Mouse (Mus musculus) adipocyte (in vitro differentiated cells): Measurements from ENCODE around the gene 2410131K14Rik.

Experiments
- DNase-seq: peaks from one replicate; pipeline ENCODE4 v3.0.0-alpha.2; 2016; ENCODE audit warnings: low spot score

Gene 2410131K14Rik

DNA sequence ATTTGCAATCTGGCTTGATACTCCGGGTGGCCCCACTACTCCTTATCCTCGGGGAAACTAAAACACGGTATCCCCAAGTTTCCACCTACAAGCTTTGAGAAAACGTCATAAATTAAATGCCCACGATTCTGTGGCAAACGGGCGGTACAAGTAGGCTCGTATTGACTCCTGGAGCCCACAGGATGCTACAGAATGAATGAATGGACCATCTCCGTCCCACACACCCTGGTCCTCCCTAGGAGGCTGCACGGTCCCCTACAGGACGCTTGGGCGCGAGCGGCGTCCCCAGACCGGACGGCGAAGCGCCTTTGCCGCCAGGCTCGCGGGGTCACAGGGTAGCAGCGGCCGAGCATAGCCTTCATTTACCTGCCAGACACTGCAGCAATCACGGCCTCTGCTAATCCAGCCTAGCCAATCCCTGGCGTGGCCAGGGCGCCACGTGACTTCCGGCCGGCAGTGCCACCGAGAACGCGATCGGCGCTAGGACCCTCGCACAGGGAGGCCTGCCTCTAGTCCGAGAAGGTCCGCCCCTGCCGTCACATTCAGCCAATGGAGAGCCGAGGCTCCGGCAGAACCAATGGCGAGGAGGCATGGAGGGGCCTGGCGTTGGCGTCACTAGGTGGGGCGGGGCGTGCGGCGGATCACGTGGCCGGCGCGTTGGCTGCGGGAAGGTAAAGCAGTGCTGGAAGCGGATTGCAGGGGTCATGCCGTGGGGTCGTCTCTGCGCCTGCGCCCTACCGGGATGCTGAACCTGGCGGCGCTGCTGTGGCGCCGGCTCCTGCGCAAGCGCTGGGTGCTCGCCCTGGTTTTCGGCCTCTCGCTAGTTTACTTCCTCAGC is at the start of gene 2410131K14Rik, which contains the start of gene Rnft2:
Gene 2410131K14Rik (plus strand): TSS at position 622 of the 838 bp plus-strand sequence.
Gene Rnft2 (minus strand): TSS at position 511 of the 838 bp plus-strand sequence.
- DNase-seq = peak; percentile 99

DNA sequence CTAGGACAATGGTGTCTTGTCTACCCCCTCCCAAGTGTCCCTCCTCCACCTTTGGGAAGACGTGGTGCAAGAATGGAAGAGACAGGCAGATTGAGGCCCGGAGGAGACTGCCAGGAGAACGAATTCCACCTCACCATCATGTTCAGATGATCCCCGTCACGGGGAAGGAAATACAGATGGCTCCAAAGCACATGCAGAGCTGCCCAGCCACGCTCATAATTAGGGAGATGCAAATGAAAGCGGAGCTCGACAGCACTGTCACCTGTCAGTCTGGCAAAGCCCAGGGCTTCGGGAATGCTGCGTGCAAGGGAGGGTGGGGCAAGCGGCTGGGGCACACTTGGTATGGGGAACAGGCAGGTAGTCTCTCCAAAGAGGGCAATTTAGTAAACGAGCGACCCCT is 47.6 kb upstream of the 2410131K14Rik start:
- no peak for DNase-seq

- no peak for DNase-seq
Measured at GRCm38 (mm10) chr5:118199670-118200069, 45.4 kb upstream of the 2410131K14Rik start.

- no peak for DNase-seq
Measured at GRCm38 (mm10) chr5:118204675-118205440, 40.2 kb upstream of the 2410131K14Rik start.

GRCm38 (mm10) chr5:118205852-118206251 is 39.2 kb upstream of the 2410131K14Rik start:
- no peak for DNase-seq

DNA sequence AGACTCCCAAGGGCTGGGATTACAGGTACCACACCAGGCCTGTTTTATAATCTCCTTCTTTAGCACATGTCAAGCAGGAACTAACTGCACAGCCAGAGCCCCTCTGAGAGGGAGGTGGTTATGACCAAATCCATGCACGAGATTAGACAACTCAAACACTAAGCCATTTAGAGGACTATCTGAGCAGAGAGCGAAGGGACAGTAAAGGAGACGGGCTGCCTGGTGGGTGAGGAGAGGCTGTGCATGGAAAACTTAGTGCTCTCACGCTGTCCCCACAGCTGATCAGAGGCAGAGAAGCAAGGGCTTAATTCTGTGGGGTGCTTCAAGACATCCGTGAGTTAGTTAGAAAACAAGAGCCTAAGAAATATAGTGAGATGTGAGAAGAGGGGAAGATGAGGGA is 31.0 kb upstream of the 2410131K14Rik start:
- no peak for DNase-seq

- DNase-seq = no peak
Measured at GRCm38 (mm10) chr5:118214418-118215154, 30.4 kb upstream of the 2410131K14Rik start.

DNA sequence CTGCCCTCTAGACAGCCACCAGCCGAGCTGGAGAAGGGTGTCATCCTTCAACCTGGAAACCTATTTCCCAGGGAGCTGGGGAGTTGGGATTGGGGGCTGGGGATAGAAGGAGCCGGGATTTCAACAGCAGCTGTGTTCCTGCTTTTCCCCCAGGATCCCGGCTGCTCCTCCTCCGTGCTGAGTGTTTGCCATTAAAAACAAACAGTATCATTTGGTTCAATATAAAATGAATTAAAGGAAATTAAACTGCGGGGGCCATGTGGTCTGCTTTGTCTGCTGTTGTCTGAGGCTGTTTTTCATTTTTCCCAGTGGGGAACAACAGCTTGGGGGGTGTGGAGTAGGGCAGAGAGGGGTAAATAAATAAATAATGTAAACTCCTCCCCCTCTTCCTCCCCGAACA is 27.6 kb upstream of the 2410131K14Rik start:
- no peak for DNase-seq

GRCm38 (mm10) chr5:118223142-118223757 is 21.8 kb upstream of the 2410131K14Rik start:
- no peak for DNase-seq

DNA sequence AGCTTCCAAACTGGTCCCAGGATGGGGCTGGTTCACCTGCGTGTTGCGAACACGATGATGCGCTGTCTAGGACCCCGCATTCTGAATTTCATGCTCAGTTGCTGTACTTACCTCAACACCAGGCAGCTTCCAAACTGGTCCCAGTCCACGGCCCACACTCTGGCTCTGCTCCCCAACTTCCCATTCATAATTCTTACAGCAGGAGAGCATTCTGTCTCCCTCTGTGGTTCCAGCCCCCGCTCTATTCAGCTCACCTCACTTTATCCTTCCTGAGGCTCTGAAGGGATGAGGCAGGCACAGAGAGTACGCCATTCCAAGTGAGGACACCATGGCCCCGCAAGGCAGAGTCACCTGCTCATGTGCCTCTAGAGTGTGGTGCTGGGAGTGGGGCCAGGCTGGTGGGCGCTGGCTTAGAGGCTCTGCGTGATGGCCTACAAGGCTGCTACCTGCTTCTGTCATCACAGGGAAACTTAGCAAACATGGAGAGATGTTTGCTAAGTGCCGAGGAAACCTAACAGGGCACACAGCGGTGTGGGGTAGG is 14.9 kb upstream of the 2410131K14Rik start:
- DNase-seq = no peak

DNA sequence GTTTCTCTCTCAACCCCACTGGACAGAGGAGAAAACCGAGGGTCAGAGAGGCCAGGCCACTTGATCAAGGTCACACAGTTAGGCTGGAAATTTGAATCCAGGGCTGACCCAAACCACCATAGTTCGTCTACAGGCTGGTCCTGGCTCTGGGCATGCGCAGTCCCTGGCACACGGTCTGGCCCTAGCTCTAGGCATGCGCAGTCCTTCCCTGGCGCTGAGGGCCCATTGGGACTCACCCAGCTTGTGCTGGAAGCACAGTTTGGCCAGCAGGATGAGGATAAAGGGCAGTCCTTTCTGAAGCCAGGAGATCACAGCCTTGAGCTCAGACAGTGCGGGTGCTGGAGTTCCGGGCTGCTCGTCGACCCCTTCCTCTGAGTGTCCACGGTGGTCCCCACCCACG is 8.1 kb upstream of the 2410131K14Rik start:
- DNase-seq = peak; percentile 70

GRCm38 (mm10) chr5:118239671-118240070 is 5.4 kb upstream of the 2410131K14Rik start:
- no peak for DNase-seq

GRCm38 (mm10) chr5:118245606-118246308 is 730 bp downstream of the 2410131K14Rik start:
- peak; percentile 31 for DNase-seq

DNA sequence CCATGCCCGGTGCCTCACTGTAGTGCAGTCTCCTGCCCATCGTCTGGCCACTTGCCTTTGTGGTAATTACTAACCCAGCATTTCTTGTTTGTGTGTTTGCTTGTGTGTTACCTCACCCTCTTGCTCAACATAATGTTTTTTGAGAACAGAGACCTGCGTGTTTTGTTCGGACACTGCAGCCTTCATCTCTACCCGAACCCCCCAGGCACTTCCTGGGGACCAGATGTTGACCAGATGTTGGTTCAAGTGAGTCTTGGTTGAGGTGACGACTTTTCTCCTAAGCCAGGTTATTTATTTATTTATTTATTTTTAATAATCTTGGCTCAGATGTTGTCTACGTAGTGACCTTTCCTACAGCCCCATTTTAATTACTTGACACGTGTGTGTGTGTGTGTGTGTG is 2.4 kb downstream of the 2410131K14Rik start:
- DNase-seq = peak; percentile 34

- DNase-seq = no peak
Measured at GRCm38 (mm10) chr5:118250987-118251386, 6.0 kb downstream of the 2410131K14Rik start.

DNA sequence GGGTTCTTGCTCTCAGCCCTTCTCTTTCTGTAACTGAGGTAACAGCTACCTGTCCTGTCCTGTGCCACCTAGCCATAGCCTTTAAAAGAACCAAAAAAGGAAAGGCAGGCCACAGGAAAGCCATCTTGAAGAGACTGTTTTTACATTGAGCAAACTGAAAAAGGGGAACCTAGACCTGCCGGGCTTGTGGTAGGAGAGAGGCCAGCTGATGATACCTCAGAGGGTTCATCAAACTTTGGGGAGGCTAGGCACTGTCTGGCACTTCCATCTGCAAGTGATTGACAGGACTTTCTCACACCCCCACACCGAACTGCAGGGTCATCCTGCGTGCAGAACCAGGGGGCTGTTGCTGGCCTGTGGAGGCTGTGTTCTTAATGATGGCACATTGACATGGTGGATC is 8.5 kb downstream of the 2410131K14Rik start:
- DNase-seq = no peak

DNA sequence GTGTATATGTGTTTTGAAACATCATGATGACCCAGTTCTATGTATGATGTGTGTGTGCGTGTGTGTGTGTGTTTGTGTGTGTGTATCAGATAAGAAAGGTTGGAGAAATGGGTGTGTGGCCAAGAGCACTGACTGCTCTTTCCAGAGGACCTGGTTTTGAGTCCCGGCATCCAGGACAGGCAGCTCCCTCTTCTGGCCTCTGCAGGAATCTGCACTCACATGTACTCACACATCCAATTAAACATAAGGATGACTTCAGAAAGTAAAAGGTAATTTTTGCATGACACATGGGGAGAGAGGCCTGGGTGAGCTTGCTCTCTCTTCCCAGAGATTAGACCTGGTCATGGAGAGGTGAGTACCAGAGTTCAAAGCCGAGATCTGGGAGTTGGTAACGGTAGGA is 12.0 kb downstream of the 2410131K14Rik start:
- DNase-seq = no peak

DNA sequence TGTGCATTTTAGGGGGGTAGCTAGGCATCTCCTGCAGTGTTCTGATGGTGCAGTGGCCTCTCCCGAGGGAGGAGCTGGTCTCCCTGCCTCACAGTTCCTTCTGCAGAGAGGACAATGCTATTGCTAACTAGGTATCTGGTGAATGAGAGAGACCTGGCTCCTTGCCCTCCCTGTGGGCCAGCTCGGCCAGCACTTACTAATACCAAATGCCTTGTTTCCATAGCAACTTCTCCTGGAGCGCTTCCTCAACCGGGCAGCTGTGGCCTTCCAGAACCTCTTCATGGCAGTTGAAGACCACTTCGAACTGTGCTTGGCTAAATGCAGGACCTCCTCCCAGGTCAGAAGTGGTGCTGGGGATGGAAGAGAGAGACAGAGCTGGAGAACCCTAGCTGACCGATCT is 14.1 kb downstream of the 2410131K14Rik start:
- no peak for DNase-seq

- DNase-seq = no peak
Measured at GRCm38 (mm10) chr5:118259636-118260035, 14.6 kb downstream of the 2410131K14Rik start.

GRCm38 (mm10) chr5:118260055-118260454 is 15.0 kb downstream of the 2410131K14Rik start:
- DNase-seq = no peak

DNA sequence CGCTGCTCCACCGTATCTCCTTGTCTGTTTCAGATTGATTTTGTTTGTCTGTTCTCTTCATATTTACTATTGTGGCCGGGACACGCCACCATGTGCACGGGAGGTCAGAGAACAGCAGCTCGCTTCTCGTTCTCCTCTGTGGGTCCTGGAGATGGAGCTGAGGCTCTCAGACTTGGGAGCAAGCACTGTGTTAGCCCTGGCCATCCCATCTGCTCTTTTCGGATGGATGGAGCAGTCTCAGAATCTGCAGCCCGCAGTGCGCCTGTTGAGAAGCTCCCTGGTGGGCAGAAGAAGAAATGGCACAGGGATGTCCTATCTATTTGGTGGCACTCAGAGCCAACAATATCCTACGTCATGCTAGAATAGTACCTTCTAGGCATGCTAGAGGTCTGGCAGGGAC is 15.6 kb downstream of the 2410131K14Rik start:
- DNase-seq = no peak
